Mouse (Mus musculus) limb, embryonic 14.5 days (tissue): ENCODE results near the gene Fancc. TPM values are rescaled to one million over a fixed set of nuclear protein-coding genes. Genes with fewer than 3 reads are reported as not detected.

Source experiments
- ATAC-seq: fragments of 200-750 bp; cut with Nextera tagmentation; 2 replicates; pipeline ENCODE4 v1.8.0; 2017; ENCODE audit warnings: low read depth, moderate number of reproducible peaks, moderate TSS enrichment; ENCODE audit not compliant: low FRiP score
- DNase-seq: peaks from one replicate; pipeline ENCODE4 v3.0.0-alpha.2; 2015; ENCODE audit warnings: low spot score
- H3K27ac ChIP-seq: fragments of 300-500 bp; sonication (generic); replicated peaks from 2 replicates; pipeline ENCODE4 v1.5.1; 2014; ENCODE audit warnings: low read depth, mild to moderate bottlenecking, low read length, moderate library complexity, mixed read lengths
- H3K27me3 ChIP-seq: fragments of 300-500 bp; sonication (generic); 2 replicates; pipeline ENCODE4 v1.6.1; 2014; ENCODE audit warnings: low read length, mixed read lengths; ENCODE audit not compliant: control insufficient read depth, insufficient read depth
- H3K36me3 ChIP-seq: fragments of 300-500 bp; sonication (generic); 2 replicates; pipeline ENCODE4 v1.6.1; 2014; ENCODE audit warnings: mild to moderate bottlenecking, low read length, moderate library complexity, mixed read lengths; ENCODE audit not compliant: control insufficient read depth, insufficient read depth
- H3K4me1 ChIP-seq: fragments of 300-500 bp; sonication (generic); 2 replicates; pipeline ENCODE4 v1.6.1; 2014; ENCODE audit warnings: antibody characterized with exemption, low read length, mixed read lengths; ENCODE audit not compliant: control insufficient read depth, insufficient read depth
- H3K4me2 ChIP-seq: fragments of 300-500 bp; sonication (generic); replicated peaks from 2 replicates; pipeline ENCODE4 v1.6.1; 2014; ENCODE audit warnings: low read depth, mild to moderate bottlenecking, low read length, moderate library complexity; ENCODE audit not compliant: severe bottlenecking
- H3K4me3 ChIP-seq: fragments of 300-500 bp; sonication (generic); replicated peaks from 2 replicates; pipeline ENCODE4 v1.5.1; 2014; ENCODE audit warnings: low read length
- H3K9ac ChIP-seq: fragments of 300-500 bp; sonication (generic); 2 replicates; pipeline ENCODE4 v1.6.1; 2014; ENCODE audit warnings: mild to moderate bottlenecking, low read depth, low read length, moderate library complexity; ENCODE audit not compliant: severe bottlenecking
- H3K9me3 ChIP-seq: fragments of 300-500 bp; sonication (generic); 2 replicates; pipeline ENCODE4 v1.6.1; 2016; ENCODE audit warnings: low read length; ENCODE audit not compliant: control insufficient read depth
- POLR2A ChIP-seq: fragments of 200-500 bp; IDR thresholded peaks from 2 replicates; pipeline ENCODE4 v1.8.0; 2012; ENCODE audit warnings: inconsistent platforms, mild to moderate bottlenecking, moderate library complexity, borderline replicate concordance; ENCODE audit not compliant: insufficient read depth, insufficient read length; ENCODE audit errors: extremely low read depth
- WGBS: fragments of 180-500 bp; shearing (Covaris S2); extraction: QIAGEN DNeasy Blood & Tissue Kit; methylation state at CpG from one replicate; pipeline ENCODE4 v1.1.7; 2014; 5-methylcytosine and 5-hydroxymethylcytosine counted together
- polyA plus RNA-seq, 2 experiments: library from polyadenylated mRNA; depleted of rRNA in 1 of 2; stranded (reverse) in 1 of 2; unstranded in 1 of 2; fragments of >200 nt; fragmentation: Nextera tagmentation in 1 of 2; extraction: Ambion mirVana in 1 of 2; gene quantifications; 2 replicates each; pipeline versions ENCODE4 v1.2.1 to v1.2.3; 2012 to 2014

Gene Fancc
- polyA plus RNA-seq, 2 experiments = 20.5 to 22.8 TPM

DNA sequence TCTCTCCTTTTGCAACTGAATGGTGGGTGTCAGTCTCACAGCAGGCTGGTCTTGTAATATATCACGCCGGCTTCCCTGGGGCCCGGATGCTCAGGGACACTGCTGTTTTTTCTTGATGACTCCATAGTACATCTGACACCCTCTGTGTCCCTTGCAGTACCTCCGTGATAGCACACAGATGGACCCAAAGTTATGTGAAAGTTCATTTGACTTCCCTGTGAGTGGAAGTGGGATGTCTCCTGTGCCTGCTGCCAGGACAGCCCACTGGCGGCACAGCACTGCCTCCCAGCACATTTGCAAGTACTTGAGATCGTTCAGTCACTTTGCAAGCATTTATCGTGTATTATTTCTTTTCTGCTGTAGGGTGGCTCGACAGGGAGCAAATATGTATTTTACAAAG is 217.3 kb downstream of the Fancc start:
- ATAC-seq = no peak
- H3K9ac ChIP-seq = peak overlapping the region; percentile 47
- no peak for TF ChIP-seq POLR2A
- peak overlapping the region; percentile 55 for H3K4me2 ChIP-seq
- peaks cover 63% of the 10 kb centered on the region for H3K4me1 ChIP-seq
- H3K27ac ChIP-seq = peak overlapping the region; percentile 76
- H3K9me3 ChIP-seq = no peaks in the 10 kb centered on the region
- no peaks in the 10 kb centered on the region for H3K27me3 ChIP-seq
- WGBS = 25% methylated on average over 8 of the region's 8 CpGs
- no peak for DNase-seq
- H3K36me3 ChIP-seq = peaks cover 28% of the 10 kb centered on the region
- H3K4me3 ChIP-seq = peak overlapping the region; percentile 41

DNA sequence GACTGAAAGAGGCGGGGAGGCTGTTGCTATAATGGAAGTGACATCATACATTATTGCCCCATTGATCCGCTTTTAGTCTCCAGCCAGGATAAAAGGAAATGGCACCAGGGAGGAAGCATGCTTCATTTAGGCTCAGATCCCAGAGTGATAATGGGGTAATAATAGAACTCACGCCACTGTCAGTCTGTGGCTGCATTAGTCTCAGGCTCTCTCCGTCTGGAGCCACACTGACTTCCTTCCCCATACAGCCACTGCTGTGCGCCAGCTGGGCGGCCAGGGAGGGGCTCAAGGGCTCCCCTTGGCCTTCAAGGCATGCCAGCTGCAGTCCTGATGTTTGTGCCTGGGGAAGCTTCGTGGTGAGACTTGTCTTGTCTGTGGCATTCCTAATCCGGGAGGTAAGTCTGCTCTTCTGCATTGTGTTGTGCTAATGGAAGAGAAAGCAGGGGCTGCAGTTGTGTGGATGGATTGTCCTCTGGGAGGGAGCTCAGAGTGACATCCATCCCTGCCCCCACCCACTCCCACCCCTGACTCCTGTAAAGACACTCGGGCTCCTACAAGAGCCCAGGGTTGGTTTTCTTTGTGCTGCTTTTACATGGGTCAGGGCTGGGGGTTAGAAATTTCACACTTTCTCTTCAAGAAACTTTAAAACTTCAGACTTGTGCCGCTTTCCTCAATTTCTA is 218.1 kb downstream of the Fancc start:
- peak overlapping the region; percentile 41 for H3K4me3 ChIP-seq
- peak overlapping the region; percentile 55 for H3K4me2 ChIP-seq
- peak overlapping the region; percentile 47 for H3K9ac ChIP-seq
- peaks cover 25% of the 10 kb centered on the region for H3K36me3 ChIP-seq
- WGBS = 8% methylated on average over 10 of the region's 10 CpGs
- H3K4me1 ChIP-seq = peaks cover 64% of the 10 kb centered on the region
- peak; percentile 55 for ATAC-seq
- H3K27ac ChIP-seq = peak overlapping the region; percentile 76
- no peak for TF ChIP-seq POLR2A
- H3K27me3 ChIP-seq = no peaks in the 10 kb centered on the region
- no peaks in the 10 kb centered on the region for H3K9me3 ChIP-seq
- DNase-seq = peak; percentile 62

DNA sequence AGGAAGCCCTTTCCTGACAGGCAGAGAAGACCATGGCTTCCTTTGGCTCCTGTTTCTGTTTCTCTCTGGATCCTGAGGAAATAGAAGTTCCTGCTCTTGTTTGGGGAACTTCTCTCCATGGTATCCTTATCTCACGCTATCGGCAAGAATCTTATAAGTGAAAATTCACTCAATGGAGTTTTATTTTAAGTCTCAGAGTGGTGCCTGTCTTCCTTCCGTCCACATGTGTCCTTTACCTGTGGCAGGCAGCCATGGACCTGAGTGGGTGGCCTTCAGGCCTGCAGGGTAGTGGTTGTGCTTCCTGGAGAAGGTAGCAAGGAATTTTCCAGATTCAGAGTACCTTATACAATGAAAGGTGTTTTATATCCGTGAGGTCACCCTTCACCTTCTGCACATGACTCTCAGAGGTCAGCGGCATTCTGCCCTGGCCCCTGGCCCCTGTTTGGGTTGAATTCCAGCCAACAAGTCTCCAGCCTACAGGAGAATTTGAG is 218.9 kb downstream of the Fancc start:
- DNase-seq (no peak), ATAC-seq (no peak)
- no peak for TF ChIP-seq POLR2A
- peaks cover 68% of the 10 kb centered on the region for H3K4me1 ChIP-seq
- H3K27ac ChIP-seq = peak overlapping the region; percentile 76
- WGBS = 24% methylated on average over 5 of the region's 5 CpGs
- no peaks in the 10 kb centered on the region for H3K27me3 ChIP-seq
- H3K4me2 ChIP-seq = peak overlapping the region; percentile 55
- peaks cover 17% of the 10 kb centered on the region for H3K36me3 ChIP-seq
- no peaks in the 10 kb centered on the region for H3K9me3 ChIP-seq
- H3K9ac ChIP-seq = peak overlapping the region; percentile 47
- peak overlapping the region; percentile 41 for H3K4me3 ChIP-seq

DNA sequence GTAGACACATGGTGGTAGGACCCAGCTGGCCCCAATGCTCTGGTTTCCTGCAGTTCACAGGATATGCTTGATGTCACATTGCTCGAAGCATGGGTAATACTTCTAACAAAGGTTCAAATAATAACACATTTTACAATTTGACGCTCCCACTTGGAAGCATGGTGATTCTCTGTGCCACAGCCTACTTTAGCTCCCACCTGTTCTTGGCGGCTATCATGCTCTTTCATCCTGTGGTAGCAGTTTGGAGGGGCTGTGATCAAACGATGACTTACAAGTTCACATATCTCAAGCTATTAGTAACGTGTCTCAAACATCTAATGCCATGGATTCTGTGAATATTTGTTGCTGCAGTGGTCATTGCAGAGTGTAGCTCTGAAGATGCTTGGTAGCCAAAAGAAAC is 219.8 kb downstream of the Fancc start:
- peak overlapping the region; percentile 47 for H3K9ac ChIP-seq
- no peak for TF ChIP-seq POLR2A
- H3K27ac ChIP-seq = peak overlapping the region; percentile 39; the same call in 1 of the 2 replicates
- peak overlapping the region; percentile 55 for H3K4me2 ChIP-seq
- DNase-seq (no peak), ATAC-seq (no peak)
- peak overlapping the region; percentile 41; the same call in 1 of the 2 replicates for H3K4me3 ChIP-seq
- H3K36me3 ChIP-seq = peaks cover 10% of the 10 kb centered on the region; the same call in 1 of the 2 replicates
- peaks cover 72% of the 10 kb centered on the region for H3K4me1 ChIP-seq
- no peaks in the 10 kb centered on the region for H3K27me3 ChIP-seq
- 37% methylated on average over 5 of the region's 5 CpGs for WGBS
- H3K9me3 ChIP-seq = no peaks in the 10 kb centered on the region

DNA sequence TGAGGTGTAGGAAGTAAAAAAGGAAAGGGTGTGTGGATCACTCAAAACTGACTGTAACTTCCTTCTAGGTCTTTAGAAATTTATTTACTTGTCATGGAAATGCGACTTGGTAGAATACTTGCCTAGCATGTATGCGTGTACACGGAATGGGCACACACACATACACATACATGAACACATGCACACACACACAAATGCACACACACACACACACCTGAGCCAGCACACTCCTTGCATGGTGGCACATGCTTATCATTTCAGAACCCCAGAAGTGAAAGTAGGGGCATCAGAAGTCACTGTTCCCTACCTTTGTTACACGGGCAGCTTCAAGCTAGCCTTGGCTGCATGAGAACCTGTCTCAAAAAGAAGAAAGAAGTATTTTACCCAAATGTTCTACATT is 220.7 kb downstream of the Fancc start:
- 78% methylated on average over 4 of the region's 4 CpGs for whole genome bisulfite sequencing
- Histone ChIP-seq H3K4me2 (peak overlapping the region; percentile 55), H3K27me3 (no peaks in the 10 kb centered on the region), H3K36me3 (peaks cover 1% of the 10 kb centered on the region; the same call in 1 of the 2 replicates), H3K9ac (peak overlapping the region; percentile 47; the same call in 1 of the 2 replicates), H3K27ac (no peak overlapping the region), H3K4me1 (peaks cover 69% of the 10 kb centered on the region), H3K4me3 (peak overlapping the region; percentile 41), H3K9me3 (no peaks in the 10 kb centered on the region)
- no peak for TF ChIP-seq POLR2A
- DNase-seq (no peak), ATAC-seq (no peak)
